Mouse (Mus musculus) lung, embryonic 15.5 days (tissue): ENCODE measurements around the gene Apol7a. TPM values are rescaled to one million over a fixed set of nuclear protein-coding genes. Genes with fewer than 3 reads are reported as not detected.

ENCODE experiments used
- ATAC-seq: fragments of 200-750 bp; cut with Nextera tagmentation; 2 replicates; pipeline ENCODE4 v1.8.0; 2017; ENCODE audit warnings: moderate number of reproducible peaks, borderline replicate concordance; ENCODE audit not compliant: low FRiP score, low TSS enrichment; ENCODE audit errors: extremely low read depth
- H3K27ac ChIP-seq: fragments of 300-500 bp; sonication (generic); 2 replicates; pipeline ENCODE4 v1.5.1; 2015; ENCODE audit warnings: moderate library complexity, mild to moderate bottlenecking, inconsistent platforms
- H3K27me3 ChIP-seq: fragments of 300-500 bp; sonication (generic); 2 replicates; pipeline ENCODE4 v1.6.1; 2015; ENCODE audit warnings: inconsistent platforms
- H3K36me3 ChIP-seq: fragments of 300-500 bp; sonication (generic); 2 replicates; pipeline ENCODE4 v1.6.1; 2015; ENCODE audit warnings: inconsistent platforms
- H3K4me1 ChIP-seq: fragments of 300-500 bp; sonication (generic); 2 replicates; pipeline ENCODE4 v1.6.1; 2015; ENCODE audit warnings: inconsistent platforms
- H3K4me2 ChIP-seq: fragments of 300-500 bp; sonication (generic); 2 replicates; pipeline ENCODE4 v1.6.1; 2015; ENCODE audit warnings: inconsistent platforms, mild to moderate bottlenecking, moderate library complexity
- H3K4me3 ChIP-seq: fragments of 300-500 bp; sonication (generic); 2 replicates; pipeline ENCODE4 v1.5.1; 2015; ENCODE audit warnings: mild to moderate bottlenecking, inconsistent platforms
- H3K9ac ChIP-seq: fragments of 300-500 bp; sonication (generic); 2 replicates; pipeline ENCODE4 v1.6.1; 2015; ENCODE audit warnings: inconsistent platforms
- H3K9me3 ChIP-seq: fragments of 300-500 bp; sonication (generic); 2 replicates; pipeline ENCODE4 v1.6.1; 2016; ENCODE audit warnings: inconsistent platforms
- WGBS: fragments of 180-500 bp; shearing (Covaris S2); methylation state at CpG from one replicate; pipeline ENCODE4 v1.1.7; 2015; 5-methylcytosine and 5-hydroxymethylcytosine counted together
- polyA plus RNA-seq: library from polyadenylated mRNA; unstranded; fragments of >200 nt; fragmentation: Nextera tagmentation; extraction: Ambion mirVana; gene quantifications from 2 replicates; pipeline ENCODE4 v1.2.1, GENCODE M21; 2015

The Apol7a gene
- polyA plus RNA-seq, 1 experiment from 2014 or later: 0.09 TPM

GRCm38 (mm10) chr15:77358320-77359040 lies 40.4 kb downstream of the Apol7a start:
- H3K9ac ChIP-seq: peak overlapping the region; percentile 46
- H3K9me3 ChIP-seq: no peaks in the 10 kb centered on the region
- WGBS: 11% methylated on average over 29 of the region's 29 CpGs
- no peaks in the 10 kb centered on the region for H3K27me3 ChIP-seq
- no peaks in the 10 kb centered on the region for H3K36me3 ChIP-seq
- H3K27ac ChIP-seq: no peak overlapping the region
- peak; percentile 82 for ATAC-seq
- H3K4me2 ChIP-seq: peak overlapping the region; percentile 71
- H3K4me1 ChIP-seq: peaks cover 20% of the 10 kb centered on the region
- peak overlapping the region; percentile 36 for H3K4me3 ChIP-seq

GRCm38 (mm10) chr15:77356248-77356810 lies 42.6 kb downstream of the Apol7a start:
- H3K27ac ChIP-seq: no peak overlapping the region
- no peaks in the 10 kb centered on the region for H3K9me3 ChIP-seq
- WGBS: 7% methylated on average over 11 of the region's 11 CpGs
- H3K9ac ChIP-seq: 0 out of 2 replicates have a peak overlapping the region, but pooled peaks have one; percentile 2
- peaks cover 20% of the 10 kb centered on the region for H3K4me1 ChIP-seq
- H3K36me3 ChIP-seq: no peaks in the 10 kb centered on the region
- H3K27me3 ChIP-seq: no peaks in the 10 kb centered on the region
- no peak for ATAC-seq
- H3K4me3 ChIP-seq: no peak overlapping the region
- peak overlapping the region; percentile 37 for H3K4me2 ChIP-seq

- Histone ChIP-seq H3K27ac (no peak overlapping the region), H3K4me2 (no peak overlapping the region)
- no peak for ATAC-seq
Measured at GRCm38 (mm10) chr15:77354848-77355551, 43.9 kb downstream of the Apol7a start.

GRCm38 (mm10) chr15:77354496-77354847 lies 44.4 kb downstream of the Apol7a start:
- H3K9me3 ChIP-seq: no peaks in the 10 kb centered on the region
- H3K4me2 ChIP-seq: no peak overlapping the region
- 57% methylated on average over 4 of the region's 4 CpGs for WGBS
- H3K27ac ChIP-seq: no peak overlapping the region
- H3K4me3 ChIP-seq: no peak overlapping the region
- ATAC-seq: no peak
- no peaks in the 10 kb centered on the region for H3K27me3 ChIP-seq
- H3K4me1 ChIP-seq: peaks cover 20% of the 10 kb centered on the region
- no peak overlapping the region for H3K9ac ChIP-seq
- no peaks in the 10 kb centered on the region for H3K36me3 ChIP-seq

More at GRCm38 (mm10) chr15:77354848-77355551, 43.9 kb downstream of the Apol7a start:
- H3K9me3 ChIP-seq: no peaks in the 10 kb centered on the region
- no peaks in the 10 kb centered on the region for H3K27me3 ChIP-seq
- no peaks in the 10 kb centered on the region for H3K36me3 ChIP-seq
- WGBS: 85% methylated on average over 6 of the region's 6 CpGs
- H3K4me1 ChIP-seq: peaks cover 20% of the 10 kb centered on the region
- no peak overlapping the region for H3K9ac ChIP-seq
- no peak overlapping the region for H3K4me3 ChIP-seq

- Histone ChIP-seq H3K4me1 (peaks cover 17% of the 10 kb centered on the region), H3K4me3 (no peak overlapping the region), H3K4me2 (no peak overlapping the region), H3K27me3 (no peaks in the 10 kb centered on the region), H3K27ac (no peak overlapping the region), H3K9ac (no peak overlapping the region), H3K9me3 (no peaks in the 10 kb centered on the region), H3K36me3 (no peaks in the 10 kb centered on the region)
- 16% methylated on average over 4 of the region's 4 CpGs for WGBS
- ATAC-seq: no peak
Measured at GRCm38 (mm10) chr15:77353764-77354163, 45.1 kb downstream of the Apol7a start.

- H3K9ac ChIP-seq: no peak overlapping the region
- no peaks in the 10 kb centered on the region for H3K36me3 ChIP-seq
- no peaks in the 10 kb centered on the region for H3K9me3 ChIP-seq
- H3K4me1 ChIP-seq: peaks cover 13% of the 10 kb centered on the region
- no peak overlapping the region for H3K4me3 ChIP-seq
- 62% methylated on average over 7 of the region's 7 CpGs for WGBS
- no peaks in the 10 kb centered on the region for H3K27me3 ChIP-seq
- H3K4me2 ChIP-seq: no peak overlapping the region
- H3K27ac ChIP-seq: no peak overlapping the region
- ATAC-seq: no peak
Measured at GRCm38 (mm10) chr15:77352863-77353262, 46.0 kb downstream of the Apol7a start.

- 76% methylated on average over 7 of the region's 7 CpGs for WGBS
- Histone ChIP-seq H3K4me2 (no peak overlapping the region), H3K27ac (no peak overlapping the region), H3K9ac (no peak overlapping the region), H3K9me3 (no peaks in the 10 kb centered on the region), H3K4me1 (0 out of 2 replicates have a peak, but pooled peaks cover 4% of the 10 kb centered on the region), H3K27me3 (no peaks in the 10 kb centered on the region), H3K36me3 (no peaks in the 10 kb centered on the region), H3K4me3 (no peak overlapping the region)
- no peak for ATAC-seq
Measured at GRCm38 (mm10) chr15:77350117-77350516, 48.8 kb downstream of the Apol7a start.

- Histone ChIP-seq H3K4me2 (no peak overlapping the region), H3K9ac (no peak overlapping the region), H3K9me3 (no peaks in the 10 kb centered on the region), H3K27ac (peak overlapping the region; percentile 13; the same call in 1 of the 2 replicates), H3K36me3 (no peaks in the 10 kb centered on the region), H3K27me3 (no peaks in the 10 kb centered on the region), H3K4me3 (no peak overlapping the region), H3K4me1 (peaks cover 17% of the 10 kb centered on the region)
- ATAC-seq: no peak
- 64% methylated on average over 7 of the region's 7 CpGs for WGBS
Measured at GRCm38 (mm10) chr15:77348146-77348545, 50.8 kb downstream of the Apol7a start.

- ATAC-seq: peak; percentile 32; the same call in 1 of the 2 replicates
- peak overlapping the region; percentile 63 for H3K4me2 ChIP-seq
- H3K27me3 ChIP-seq: no peaks in the 10 kb centered on the region
- H3K9ac ChIP-seq: no peak overlapping the region
- no peaks in the 10 kb centered on the region for H3K9me3 ChIP-seq
- H3K4me3 ChIP-seq: peak overlapping the region; percentile 25
- peak overlapping the region; percentile 86 for H3K27ac ChIP-seq
- WGBS: 32% methylated on average over 17 of the region's 17 CpGs
- peaks cover 26% of the 10 kb centered on the region for H3K4me1 ChIP-seq
- no peaks in the 10 kb centered on the region for H3K36me3 ChIP-seq
Measured at GRCm38 (mm10) chr15:77344127-77345125, 54.5 kb downstream of the Apol7a start.

- Histone ChIP-seq H3K27me3 (no peaks in the 10 kb centered on the region), H3K4me1 (peaks cover 26% of the 10 kb centered on the region), H3K9ac (peak overlapping the region; percentile 35), H3K4me2 (peak overlapping the region; percentile 63), H3K27ac (peak overlapping the region; percentile 86), H3K36me3 (no peaks in the 10 kb centered on the region), H3K9me3 (no peaks in the 10 kb centered on the region), H3K4me3 (peak overlapping the region; percentile 25)
- peak; percentile 87 for ATAC-seq
- under 1% methylated on average over 13 of the region's 13 CpGs for WGBS
Measured at GRCm38 (mm10) chr15:77343527-77344091, 55.3 kb downstream of the Apol7a start.
